Mouse (Mus musculus) small intestine, adult 2 months (tissue): ENCODE results near the gene Tmem8b. TPM values are rescaled to one million over a fixed set of nuclear protein-coding genes. Genes with fewer than 3 reads are reported as not detected.

Experiments
- H3K27ac ChIP-seq: fragments of 200-500 bp; 2 replicates; pipeline ENCODE4 v1.5.1; 2012; ENCODE audit warnings: low read depth, low read length, control low read depth, inconsistent platforms; ENCODE audit not compliant: insufficient read depth
- H3K27me3 ChIP-seq: fragments of 200-500 bp; 2 replicates; pipeline ENCODE4 v1.6.1; 2012; ENCODE audit warnings: mild to moderate bottlenecking, moderate library complexity, low read length, inconsistent platforms; ENCODE audit not compliant: control insufficient read depth, insufficient read depth
- H3K36me3 ChIP-seq: fragments of 200-500 bp; 2 replicates; pipeline ENCODE4 v1.6.1; 2012; ENCODE audit warnings: mild to moderate bottlenecking, low read length, control low read depth, inconsistent platforms; ENCODE audit not compliant: control insufficient read depth, insufficient read depth
- H3K4me1 ChIP-seq: fragments of 200-500 bp; 2 replicates; pipeline ENCODE4 v1.6.1; 2012; ENCODE audit warnings: low read length, inconsistent platforms, mixed read lengths; ENCODE audit not compliant: control insufficient read depth, insufficient read depth, insufficient read length
- H3K4me3 ChIP-seq: fragments of 200-500 bp; 2 replicates; pipeline ENCODE4 v1.5.1; 2012; ENCODE audit warnings: low read depth, mild to moderate bottlenecking, control low read depth, inconsistent platforms, low read length, moderate library complexity
- CTCF ChIP-seq: fragments of 200-500 bp; IDR thresholded peaks from 2 replicates; pipeline ENCODE4 v1.5.1; 2012; ENCODE audit warnings: low read depth, mild to moderate bottlenecking, control low read depth, inconsistent platforms, low read length, moderate library complexity, mixed read lengths; ENCODE audit not compliant: insufficient replicate concordance, insufficient read length; ENCODE audit errors: extremely low read depth
- POLR2A ChIP-seq: fragments of 200-500 bp; IDR thresholded peaks from 2 replicates; pipeline ENCODE4 v1.6.1; 2012; ENCODE audit warnings: low read depth, mild to moderate bottlenecking, control low read depth, inconsistent platforms, low read length, moderate library complexity
- WGBS: fragments of 180-500 bp; shearing (Covaris S2); methylation state at CpG from one replicate; pipeline ENCODE4 v1.1.7; 2018; 5-methylcytosine and 5-hydroxymethylcytosine counted together
- polyA plus RNA-seq: library from polyadenylated mRNA; depleted of rRNA; stranded (reverse); fragments of >200 nt; gene quantifications from 2 replicates; pipeline ENCODE4 v1.2.3, GENCODE M21; 2012

The Tmem8b gene
- polyA plus RNA-seq, 1 experiment = 4.3 TPM

DNA sequence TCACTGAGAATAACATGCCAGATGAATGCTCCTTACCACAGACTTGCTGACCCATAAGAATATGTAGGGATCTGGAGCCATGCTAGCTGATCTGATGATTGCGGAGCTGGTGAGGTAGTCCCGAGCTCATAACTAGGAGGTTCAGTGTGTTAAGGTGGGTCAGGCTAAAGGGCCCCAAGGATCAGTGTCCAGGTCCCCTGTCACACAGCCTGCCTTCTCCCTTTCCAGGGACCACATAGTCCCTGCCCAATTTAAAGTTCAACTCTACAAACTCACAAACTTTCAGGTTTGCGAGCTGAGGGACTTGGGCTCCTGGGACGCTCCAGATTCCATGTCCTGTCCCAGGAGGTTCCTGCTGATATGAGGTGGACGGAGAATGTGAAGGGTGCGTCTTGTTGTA lies 31.9 kb downstream of the Tmem8b start, which contains the start of gene Olfr70:
Olfr70 (minus strand) TSS at position 101 of the 400 bp plus-strand sequence.
- TF ChIP-seq POLR2A (no peak), CTCF (no peak)
- Histone ChIP-seq H3K4me3 (no peak within 1 kb of the TSS), H3K4me1 (no peaks in the 10 kb centered on the region), H3K27me3 (no peaks in the 10 kb centered on the region), H3K27ac (no peak within 1 kb of the TSS), H3K36me3 (no peaks in the 10 kb centered on the region)
- WGBS = 75% methylated on average over 6 of the region's 6 CpGs

DNA sequence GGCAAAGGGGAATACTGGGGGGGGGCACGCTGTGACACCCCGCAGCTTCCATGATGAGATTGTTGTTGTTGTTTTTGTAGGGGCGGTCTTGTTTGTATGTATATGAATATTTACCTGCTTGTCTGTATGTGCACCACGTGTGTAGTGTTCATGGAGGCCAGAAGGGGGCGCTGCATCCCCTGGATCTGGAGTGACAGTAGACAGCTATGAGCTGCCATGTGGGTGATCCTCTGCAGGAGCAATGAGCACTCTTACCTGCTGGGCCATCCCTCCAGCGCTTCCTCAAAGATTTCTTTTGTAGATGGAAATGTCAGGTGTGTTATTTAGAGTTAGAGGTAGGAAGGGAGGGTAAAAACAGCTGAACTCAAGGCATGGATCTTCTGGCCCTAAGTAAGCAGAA lies 34.7 kb downstream of the Tmem8b start:
- H3K27me3 ChIP-seq = no peaks in the 10 kb centered on the region
- TF ChIP-seq POLR2A = no peak
- peak; percentile 30; the same call in 1 of the 2 replicates for TF ChIP-seq CTCF
- H3K4me3 ChIP-seq = no peak overlapping the region
- 73% methylated on average over 6 of the region's 6 CpGs for WGBS
- no peaks in the 10 kb centered on the region for H3K36me3 ChIP-seq
- H3K27ac ChIP-seq = no peak overlapping the region
- no peaks in the 10 kb centered on the region for H3K4me1 ChIP-seq

DNA sequence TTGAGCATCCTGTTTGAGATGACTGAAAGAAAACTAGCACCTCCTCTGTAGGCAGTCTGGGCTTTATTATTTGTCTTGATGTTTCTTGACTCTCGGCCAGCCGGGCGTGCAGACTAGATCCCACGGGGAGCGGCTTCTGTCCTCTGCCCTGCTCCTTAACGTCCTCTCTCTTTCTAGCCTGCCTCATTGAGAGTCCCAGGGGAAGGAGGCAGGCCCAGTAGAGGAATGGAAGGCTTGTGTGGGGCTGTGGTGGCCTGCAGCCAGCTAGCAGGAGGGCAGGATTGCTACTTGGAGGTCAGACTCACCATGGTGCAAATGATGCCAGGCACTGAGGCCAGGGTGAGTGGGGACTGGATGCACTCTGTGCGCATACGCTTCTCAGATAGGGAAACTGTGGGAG lies 35.1 kb downstream of the Tmem8b start:
- Histone ChIP-seq H3K36me3 (no peaks in the 10 kb centered on the region), H3K27ac (no peak overlapping the region), H3K27me3 (no peaks in the 10 kb centered on the region), H3K4me1 (no peaks in the 10 kb centered on the region), H3K4me3 (no peak overlapping the region)
- WGBS = 70% methylated on average over 8 of the region's 8 CpGs
- TF ChIP-seq POLR2A (no peak), CTCF (no peak)

DNA sequence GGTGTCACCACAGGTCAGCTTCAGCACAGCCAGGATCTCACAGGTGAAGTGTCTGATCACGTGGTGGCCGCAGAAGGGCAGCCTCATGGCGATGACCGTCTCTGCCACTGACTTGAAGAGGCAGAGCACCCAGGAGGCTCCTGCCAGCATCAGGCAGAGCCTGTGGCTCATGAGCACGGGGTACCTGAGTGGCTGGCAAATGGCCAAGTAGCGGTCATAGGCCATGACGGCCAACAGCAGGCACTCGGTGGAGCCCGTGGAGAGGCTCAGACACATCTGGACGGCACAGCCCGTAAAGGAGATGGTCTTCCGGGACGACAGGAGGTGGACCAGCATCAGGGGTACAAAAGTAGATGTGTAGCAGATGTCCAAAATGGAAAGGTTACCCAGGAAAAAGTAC lies 37.2 kb downstream of the Tmem8b start:
- Histone ChIP-seq H3K4me1 (no peaks in the 10 kb centered on the region), H3K27me3 (no peaks in the 10 kb centered on the region), H3K4me3 (no peak overlapping the region), H3K27ac (no peak overlapping the region), H3K36me3 (no peaks in the 10 kb centered on the region)
- TF ChIP-seq POLR2A = no peak
- TF ChIP-seq CTCF = no peak
- WGBS = 70% methylated on average over 13 of the region's 13 CpGs

DNA sequence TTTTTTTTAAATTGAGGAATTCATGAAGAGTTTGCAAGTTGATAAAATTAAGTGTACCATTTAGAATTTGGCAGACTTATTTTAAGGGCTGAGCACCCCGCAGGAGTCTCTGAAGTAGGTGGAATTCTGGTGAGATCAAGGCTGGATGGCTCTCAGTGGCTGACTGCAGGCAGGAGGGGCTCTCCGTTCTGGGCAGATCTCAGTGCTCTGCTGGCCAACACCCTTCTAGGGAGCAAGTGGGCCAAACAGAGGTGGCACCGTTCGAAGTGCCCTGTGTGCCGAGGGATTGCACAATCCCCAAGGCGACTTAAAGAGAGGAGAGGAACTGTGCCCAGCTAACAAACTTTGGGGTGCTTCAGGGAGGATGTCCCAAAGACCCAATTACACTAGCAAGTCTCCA lies 41.1 kb downstream of the Tmem8b start, which contains the start of gene Olfr71:
Olfr71 (minus strand) TSS at position 387 of the 400 bp plus-strand sequence.
- H3K27ac ChIP-seq = no peak within 1 kb of the TSS
- TF ChIP-seq POLR2A (no peak), CTCF (no peak)
- WGBS = 31% methylated on average over 6 of the region's 6 CpGs

GRCm38 (mm10) chr4:43711821-43712220 lies 43.0 kb downstream of the Tmem8b start:
- Histone ChIP-seq H3K4me1 (no peaks in the 10 kb centered on the region), H3K27me3 (no peaks in the 10 kb centered on the region), H3K27ac (no peak overlapping the region), H3K4me3 (no peak overlapping the region), H3K36me3 (no peaks in the 10 kb centered on the region)
- WGBS = 0% methylated on average over 2 of the region's 2 CpGs
- TF ChIP-seq POLR2A (no peak), CTCF (peak; percentile 96; the same call in 1 of the 2 replicates)

More for the DNA sequence above, 41.1 kb downstream of the Tmem8b start, which contains the start of gene Olfr71:
- Histone ChIP-seq H3K4me3 (no peak within 1 kb of the TSS), H3K27me3 (no peaks in the 10 kb centered on the region), H3K4me1 (no peaks in the 10 kb centered on the region), H3K36me3 (no peaks in the 10 kb centered on the region)

GRCm38 (mm10) chr4:43713652-43714219 lies 45.0 kb downstream of the Tmem8b start:
- H3K27ac ChIP-seq = no peak overlapping the region
- TF ChIP-seq POLR2A (no peak), CTCF (no peak)
- WGBS = 28% methylated on average over 7 of the region's 7 CpGs

More at GRCm38 (mm10) chr4:43713652-43714219, 45.0 kb downstream of the Tmem8b start:
- no peak overlapping the region for H3K4me3 ChIP-seq
- H3K27me3 ChIP-seq = no peaks in the 10 kb centered on the region
- no peaks in the 10 kb centered on the region for H3K36me3 ChIP-seq
- no peaks in the 10 kb centered on the region for H3K4me1 ChIP-seq
